Mouse (Mus musculus) lung, adult 2 months (tissue): ENCODE measurements around the gene Gucy1a1. TPM values are rescaled to one million over a fixed set of nuclear protein-coding genes. Genes with fewer than 3 reads are reported as not detected.

Experiments
- DNase-seq: peaks from one replicate; pipeline ENCODE4 v3.0.0; 2022
- H3K4me1 ChIP-seq: fragments of 200-500 bp; 2 replicates; pipeline ENCODE4 v1.6.1; 2011; ENCODE audit warnings: low read length; ENCODE audit not compliant: control insufficient read depth, insufficient read depth
- H3K4me3 ChIP-seq: fragments of 200-500 bp; replicated peaks from 2 replicates; pipeline ENCODE3; 2011; ENCODE audit warnings: low read depth, mild to moderate bottlenecking, control low read depth, low read length; ENCODE audit errors: extremely low read depth
- CTCF ChIP-seq: fragments of 200-500 bp; IDR thresholded peaks from 2 replicates; pipeline ENCODE4 v1.5.1; 2011; ENCODE audit warnings: mild to moderate bottlenecking, low read length, control low read depth; ENCODE audit not compliant: insufficient read depth
- POLR2A ChIP-seq: fragments of 200-500 bp; IDR thresholded peaks from 2 replicates; pipeline ENCODE4 v1.6.1; 2011; ENCODE audit warnings: low read depth, mild to moderate bottlenecking, control low read depth, low read length, borderline replicate concordance; ENCODE audit errors: extremely low read depth
- WGBS: fragments of 180-500 bp; shearing (Covaris S2); methylation state at CpG from one replicate; pipeline ENCODE4 v1.1.7; 2018; 5-methylcytosine and 5-hydroxymethylcytosine counted together
- polyA plus RNA-seq: library from polyadenylated mRNA; depleted of rRNA; stranded (reverse); fragments of >200 nt; gene quantifications from 2 replicates; pipeline ENCODE4 v1.2.3, GENCODE M21; 2012; rRNA removed

The Gucy1a1 gene
- polyA plus RNA-seq, 1 experiment: 81.5 TPM

DNA sequence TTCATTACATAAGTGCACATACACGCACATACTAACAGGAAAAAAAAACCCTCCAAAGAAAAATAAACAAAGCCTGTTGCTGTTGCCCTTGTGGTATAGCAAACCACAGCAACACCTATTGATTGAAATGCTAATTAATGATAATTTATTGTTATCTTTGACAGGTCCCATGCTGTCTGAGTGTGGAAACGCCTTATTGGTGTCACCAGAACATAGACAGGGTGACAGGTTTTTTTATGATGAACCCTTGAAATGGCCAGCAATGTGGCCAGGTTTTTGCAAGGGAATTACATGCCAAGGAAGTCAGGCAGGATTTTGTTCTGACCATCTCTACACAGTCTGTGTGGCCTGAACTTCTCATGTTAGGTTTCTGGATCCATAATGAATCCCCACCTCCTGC lies 93.6 kb downstream of the Gucy1a1 start:
- H3K4me1 ChIP-seq: peaks cover 3% of the 10 kb centered on the region; the same call in 1 of the 2 replicates
- 68% methylated on average over 2 of the region's 2 CpGs for WGBS
- TF ChIP-seq POLR2A (no peak), CTCF (no peak)
- DNase-seq: no peak
- H3K4me3 ChIP-seq: no peak overlapping the region

DNA sequence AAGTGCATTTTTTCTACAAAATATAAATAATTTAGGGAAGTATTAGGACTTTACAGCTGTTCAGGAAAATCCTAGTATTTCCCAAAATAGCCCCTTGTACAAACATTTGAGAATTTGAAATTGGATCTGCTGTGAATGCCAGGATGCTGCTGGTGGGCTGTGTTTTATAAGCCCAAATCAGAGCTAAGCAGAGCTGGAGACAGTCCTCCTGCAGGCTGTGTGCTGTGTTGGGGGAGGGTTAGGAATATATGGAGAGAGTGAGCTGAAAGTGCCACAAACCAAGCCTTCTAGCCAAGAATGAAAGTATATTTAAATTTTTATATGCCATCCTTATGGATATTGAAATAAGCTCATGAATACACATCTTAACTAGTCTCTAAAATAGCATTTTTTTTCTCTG lies 94.1 kb downstream of the Gucy1a1 start:
- peaks cover 3% of the 10 kb centered on the region; the same call in 1 of the 2 replicates for H3K4me1 ChIP-seq
- no peak overlapping the region for H3K4me3 ChIP-seq
- no peak for DNase-seq
- TF ChIP-seq CTCF (no peak), POLR2A (no peak)

DNA sequence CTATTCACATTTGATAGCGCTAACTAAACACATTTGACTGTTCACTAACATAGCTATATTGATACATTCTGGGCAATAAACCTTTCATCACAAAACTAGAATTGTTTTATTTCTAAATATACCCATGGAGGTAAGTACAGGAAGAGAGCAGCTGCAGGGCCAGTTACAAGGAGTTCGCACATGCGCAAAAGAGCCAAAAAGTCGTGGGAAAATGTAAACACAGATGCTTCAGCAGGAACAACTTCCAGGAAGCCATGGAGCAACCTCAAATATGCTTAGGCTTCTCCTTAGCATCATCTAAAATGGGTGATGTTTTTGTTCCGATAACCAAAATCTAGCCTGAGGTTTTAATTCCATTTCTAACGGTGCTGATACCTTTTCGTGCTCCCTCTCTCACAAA lies 96.9 kb downstream of the Gucy1a1 start:
- H3K4me1 ChIP-seq: peaks cover 4% of the 10 kb centered on the region; the same call in 1 of the 2 replicates
- DNase-seq: no peak
- 37% methylated on average over 7 of the region's 7 CpGs for WGBS

DNA sequence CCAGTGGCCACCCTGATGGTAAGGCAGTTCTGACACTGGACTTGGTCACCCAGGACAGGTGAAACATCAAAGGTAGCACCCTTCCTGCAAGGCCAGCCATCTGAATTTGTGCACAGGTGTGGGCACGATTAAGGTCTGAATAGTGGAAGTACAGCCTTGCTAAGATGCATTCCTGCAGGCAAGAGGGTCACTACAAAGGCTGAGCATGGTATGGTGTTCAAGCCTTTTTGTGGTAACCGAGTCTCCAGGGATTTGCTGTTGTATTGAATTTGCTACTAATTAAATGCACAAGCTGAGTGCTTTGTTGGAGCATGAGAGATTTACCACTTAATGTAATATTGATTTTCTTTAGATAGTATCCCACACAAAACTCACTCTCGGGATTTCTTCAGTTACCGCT lies 97.5 kb downstream of the Gucy1a1 start:
- H3K4me3 ChIP-seq: no peak overlapping the region
- H3K4me1 ChIP-seq: peaks cover 7% of the 10 kb centered on the region
- no peak for TF ChIP-seq CTCF
- WGBS: 84% methylated on average over 4 of the region's 4 CpGs
- DNase-seq: no peak

More for the DNA sequence above, 96.9 kb downstream of the Gucy1a1 start:
- no peak overlapping the region for H3K4me3 ChIP-seq
- TF ChIP-seq POLR2A (no peak), CTCF (no peak)

DNA sequence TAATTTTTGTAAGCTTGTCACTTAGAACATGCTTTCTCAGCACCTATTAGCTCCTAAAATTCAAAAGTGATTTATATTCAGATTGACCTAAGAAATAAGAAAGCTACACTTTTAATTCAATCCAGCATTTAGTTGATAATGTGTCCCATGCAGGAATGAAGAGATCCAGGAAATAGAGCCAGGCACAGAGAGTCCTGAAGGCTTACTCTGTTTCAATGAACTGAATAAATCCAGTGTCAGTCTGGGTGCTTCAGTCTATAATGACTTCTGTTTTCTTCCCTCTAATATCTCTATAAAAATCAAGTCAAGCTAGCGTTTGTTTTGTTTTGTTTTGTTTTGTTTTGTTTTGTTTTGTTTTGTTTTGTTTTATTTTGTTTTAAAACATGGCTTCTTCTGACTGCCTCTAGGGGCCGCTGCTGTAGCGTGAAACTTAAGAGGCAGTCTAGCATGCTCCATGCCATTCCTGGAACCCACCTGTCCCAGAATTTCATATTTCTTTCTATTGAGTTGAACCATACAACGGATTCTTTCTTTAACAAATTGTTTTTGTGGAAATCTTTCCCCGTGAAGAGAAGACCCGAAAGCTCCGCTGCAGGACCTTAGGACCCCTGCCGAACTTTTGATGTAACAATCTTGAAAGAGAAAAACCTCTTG lies 98.4 kb downstream of the Gucy1a1 start:
- no peak overlapping the region for H3K4me3 ChIP-seq
- TF ChIP-seq CTCF: peak; percentile 73
- TF ChIP-seq POLR2A: no peak
- peaks cover 9% of the 10 kb centered on the region for H3K4me1 ChIP-seq
- DNase-seq: no peak
- 27% methylated on average over 8 of the region's 8 CpGs for WGBS

DNA sequence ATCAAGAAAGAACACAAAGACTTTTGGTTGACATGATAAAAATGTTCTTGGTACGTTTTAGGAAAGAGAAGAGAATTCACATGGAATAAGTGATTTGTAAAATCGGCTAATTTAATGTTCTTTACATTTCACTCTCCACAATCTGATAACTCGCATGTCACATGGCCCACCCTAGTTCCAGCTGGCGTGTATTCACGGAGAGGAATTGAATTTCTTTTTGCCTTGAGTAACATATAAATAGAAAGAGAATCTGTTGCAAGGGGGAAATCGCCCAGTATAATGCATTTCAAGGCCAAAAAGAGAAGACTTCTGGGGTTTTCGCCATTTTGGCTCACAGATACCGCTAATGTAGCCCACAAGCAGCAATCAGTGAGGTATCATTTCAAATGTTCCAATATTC lies 99.5 kb downstream of the Gucy1a1 start:
- TF ChIP-seq POLR2A: no peak
- no peak for TF ChIP-seq CTCF
- H3K4me1 ChIP-seq: peaks cover 9% of the 10 kb centered on the region
- no peak overlapping the region for H3K4me3 ChIP-seq
- 74% methylated on average over 8 of the region's 8 CpGs for WGBS
- DNase-seq: no peak

DNA sequence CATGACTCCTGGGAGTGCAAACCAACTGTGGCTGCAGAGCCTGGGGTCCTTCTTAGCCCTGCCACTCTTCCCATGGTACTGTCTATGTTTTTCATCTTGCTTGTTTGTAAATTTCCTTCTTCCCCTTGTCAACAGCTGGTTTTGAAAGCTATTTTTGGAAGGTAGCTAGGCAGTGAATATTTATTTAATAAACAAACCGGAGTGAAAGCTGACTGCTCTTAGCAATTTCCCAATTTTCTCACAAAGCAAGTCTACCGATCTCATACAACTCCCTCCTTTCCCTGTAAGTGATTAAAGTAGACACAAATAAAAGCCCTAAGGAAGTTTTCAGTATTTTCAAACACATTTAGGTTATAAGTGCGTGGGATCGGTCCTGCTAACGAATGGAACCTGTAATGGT lies 100.7 kb downstream of the Gucy1a1 start:
- H3K4me1 ChIP-seq: peaks cover 9% of the 10 kb centered on the region
- H3K4me3 ChIP-seq: no peak overlapping the region
- TF ChIP-seq POLR2A (no peak), CTCF (no peak)
- WGBS: 61% methylated on average over 5 of the region's 5 CpGs
- DNase-seq: no peak

DNA sequence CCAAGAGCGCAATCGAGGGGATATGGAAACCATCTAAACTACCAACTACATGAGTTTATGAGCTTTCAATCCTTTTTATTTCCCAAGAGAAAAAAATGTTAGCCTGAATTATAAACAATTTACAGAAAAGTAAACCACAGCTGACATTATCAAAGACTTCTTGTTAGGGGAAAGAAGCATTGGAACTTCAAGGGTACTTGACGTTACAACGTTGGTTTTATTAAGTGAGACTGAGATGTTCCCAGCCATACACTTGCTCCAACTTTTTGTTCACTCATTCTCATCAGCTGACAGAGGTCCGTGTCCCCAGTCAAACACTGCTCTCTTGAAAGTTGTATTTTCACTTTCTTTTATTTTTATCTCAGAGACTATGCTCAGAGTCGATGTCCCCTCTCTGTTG lies 101.9 kb downstream of the Gucy1a1 start:
- no peak overlapping the region for H3K4me3 ChIP-seq
- WGBS: 48% methylated on average over 6 of the region's 6 CpGs
- no peak for TF ChIP-seq POLR2A
- no peak for TF ChIP-seq CTCF
- DNase-seq: no peak
- H3K4me1 ChIP-seq: peaks cover 9% of the 10 kb centered on the region

Other genes with a start within 250 kb of the Gucy1a1 start
- 9.5 and 16.7 TPM in 2 replicates for gene Ctso, start 213.2 kb downstream of the Gucy1a1 start, polyA plus RNA-seq
- 0.52 and 0.60 TPM in 2 replicates for gene Tdo2, start 169.6 kb downstream of the Gucy1a1 start, polyA plus RNA-seq
- gene Asic5, start 163.5 kb downstream of the Gucy1a1 start, polyA plus RNA-seq: not detected in 2 replicates
- 36.0 and 58.4 TPM in 2 replicates for gene Gucy1b1, start 71.1 kb downstream of the Gucy1a1 start, polyA plus RNA-seq
- 0.84 and 1.3 TPM in 2 replicates for gene Map9, start 212.3 kb upstream of the Gucy1a1 start, polyA plus RNA-seq